Mouse (Mus musculus): ENCODE data around the gene Spg11. TPM values are rescaled to one million over a fixed set of nuclear protein-coding genes. Genes with fewer than 3 reads are reported as not detected.
"Not testable (repeated sequence)": the region's sequence is repeated elsewhere in the genome, so short reads cannot be mapped to it uniquely, and the experiment has no call there.

Spg11 gene
- total RNA-seq, 4 experiments from 2014 or later, result 10.8 to 11.7 (median 11.6) TPM

DNA sequence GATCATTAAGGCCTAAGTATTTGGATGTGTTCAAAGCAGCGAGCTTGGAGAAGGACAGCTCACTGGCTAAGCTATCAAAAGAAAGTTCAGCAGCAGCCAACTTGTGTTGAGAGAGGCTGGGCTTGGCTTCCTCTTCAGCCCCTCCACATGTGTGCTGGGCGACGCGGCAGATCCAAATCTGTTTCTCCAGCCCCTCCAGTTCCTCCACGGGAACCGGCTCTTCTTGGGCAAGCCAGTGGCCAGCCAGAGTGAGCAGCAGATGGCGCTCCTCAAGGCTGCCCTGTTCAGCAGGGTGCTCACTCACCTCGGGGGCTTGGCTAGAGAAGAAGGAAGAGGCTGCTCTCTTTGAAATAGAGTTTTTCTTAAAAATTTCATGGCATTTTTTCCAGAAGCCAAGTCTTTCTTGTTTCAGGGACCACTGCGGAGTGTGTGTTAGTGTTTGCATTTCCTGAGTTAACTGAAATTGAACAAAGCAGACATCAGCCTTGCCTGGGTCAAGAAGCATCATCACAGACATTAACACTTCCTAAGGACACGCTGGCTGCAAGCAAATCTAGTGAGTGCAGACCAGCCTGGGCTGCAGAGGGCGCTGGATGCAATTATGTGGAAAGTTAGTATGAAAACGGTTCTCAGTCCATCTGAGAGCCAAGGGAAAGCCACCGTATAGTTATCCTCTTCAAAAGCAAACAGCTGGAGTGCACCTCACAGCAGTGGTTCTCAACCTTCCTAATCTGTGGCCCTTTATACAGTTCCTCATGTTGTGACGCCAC is 52.8 kb downstream of the Spg11 start:
- no peak for DNase-seq (ENCODE audit: low spot score)

DNA sequence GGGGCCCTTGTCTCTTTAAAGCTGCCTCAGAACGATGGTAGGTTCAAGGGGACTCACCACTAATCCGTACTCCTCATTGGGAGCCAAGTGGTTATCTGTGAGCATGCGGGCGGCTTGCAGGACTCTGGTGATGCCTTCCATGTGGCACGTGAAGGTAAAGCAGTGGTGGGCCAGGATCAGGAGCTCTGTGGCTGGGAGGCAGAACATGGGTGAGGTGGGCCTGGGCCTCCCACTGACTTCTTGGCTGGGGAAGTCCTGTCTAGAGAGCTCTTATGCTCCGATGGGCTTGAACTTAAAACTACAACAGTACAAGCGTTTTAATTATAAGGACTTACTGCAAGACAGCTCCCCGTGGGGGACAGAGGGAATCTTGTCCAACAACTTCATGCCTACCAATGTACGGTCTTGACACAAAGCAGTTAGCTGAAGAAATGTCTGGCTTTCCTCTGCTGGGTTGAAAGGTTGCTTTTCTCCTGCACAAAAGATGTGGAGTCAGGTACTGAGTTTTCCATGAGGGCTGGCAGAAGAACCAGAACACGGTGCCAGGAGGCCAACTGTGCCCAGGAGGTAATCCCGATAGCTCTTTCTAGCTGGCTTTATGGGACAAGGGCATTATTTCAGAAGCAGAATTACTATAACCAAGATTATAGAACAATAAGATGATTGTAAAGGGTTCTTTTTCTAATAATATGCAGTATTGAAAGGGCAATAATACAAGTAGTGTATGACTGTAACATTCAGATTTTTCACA is 58.6 kb downstream of the Spg11 start:
- DNase-seq (ENCODE audit: low spot score), result no peak

DNA sequence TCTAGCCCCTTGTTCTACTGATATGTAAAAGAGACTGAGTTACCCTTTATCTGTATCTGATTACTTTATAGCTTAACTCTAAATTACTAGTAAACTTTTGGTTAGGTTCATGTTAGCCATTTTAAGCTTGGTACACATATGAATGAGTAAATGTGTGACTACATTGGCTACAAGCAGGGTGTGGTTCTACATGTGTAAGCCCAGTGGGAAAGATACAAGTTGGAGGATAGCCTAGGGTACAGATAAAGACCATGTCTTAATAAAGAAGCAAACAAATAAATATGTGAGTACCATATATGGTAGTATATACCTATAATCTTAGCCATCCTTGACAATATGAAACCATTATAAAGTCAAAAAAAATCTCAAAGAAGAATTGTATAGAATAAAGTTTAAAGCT is 74.3 kb downstream of the Spg11 start:
- DNase-seq (ENCODE audit: low spot score), result no peak

GRCm38 (mm10) chr2:122036064-122036463 is 82.1 kb downstream of the Spg11 start:
- DNase-seq (ENCODE audit: low spot score), result no peak

DNA sequence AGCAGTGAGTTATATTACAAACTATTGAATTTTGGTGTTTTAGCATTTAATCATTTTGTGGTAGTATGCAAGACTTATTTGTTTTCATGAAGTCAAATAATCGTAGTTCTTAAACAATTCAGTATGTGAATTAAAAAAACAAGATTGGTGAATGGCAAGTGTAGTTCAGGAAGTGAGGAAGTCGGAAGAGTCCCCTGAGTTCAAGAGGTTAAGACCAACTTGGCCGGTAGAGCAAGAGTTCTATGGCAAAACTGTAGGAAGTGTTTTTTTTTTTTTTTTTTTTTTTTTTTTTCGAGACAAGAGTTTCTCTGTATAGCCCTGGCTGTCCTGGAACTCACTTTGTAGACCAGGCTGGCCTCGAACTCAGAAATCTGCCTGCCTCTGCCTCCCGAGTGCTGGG is 86.2 kb downstream of the Spg11 start:
- DNase-seq (ENCODE audit: low spot score), result no peak

DNA sequence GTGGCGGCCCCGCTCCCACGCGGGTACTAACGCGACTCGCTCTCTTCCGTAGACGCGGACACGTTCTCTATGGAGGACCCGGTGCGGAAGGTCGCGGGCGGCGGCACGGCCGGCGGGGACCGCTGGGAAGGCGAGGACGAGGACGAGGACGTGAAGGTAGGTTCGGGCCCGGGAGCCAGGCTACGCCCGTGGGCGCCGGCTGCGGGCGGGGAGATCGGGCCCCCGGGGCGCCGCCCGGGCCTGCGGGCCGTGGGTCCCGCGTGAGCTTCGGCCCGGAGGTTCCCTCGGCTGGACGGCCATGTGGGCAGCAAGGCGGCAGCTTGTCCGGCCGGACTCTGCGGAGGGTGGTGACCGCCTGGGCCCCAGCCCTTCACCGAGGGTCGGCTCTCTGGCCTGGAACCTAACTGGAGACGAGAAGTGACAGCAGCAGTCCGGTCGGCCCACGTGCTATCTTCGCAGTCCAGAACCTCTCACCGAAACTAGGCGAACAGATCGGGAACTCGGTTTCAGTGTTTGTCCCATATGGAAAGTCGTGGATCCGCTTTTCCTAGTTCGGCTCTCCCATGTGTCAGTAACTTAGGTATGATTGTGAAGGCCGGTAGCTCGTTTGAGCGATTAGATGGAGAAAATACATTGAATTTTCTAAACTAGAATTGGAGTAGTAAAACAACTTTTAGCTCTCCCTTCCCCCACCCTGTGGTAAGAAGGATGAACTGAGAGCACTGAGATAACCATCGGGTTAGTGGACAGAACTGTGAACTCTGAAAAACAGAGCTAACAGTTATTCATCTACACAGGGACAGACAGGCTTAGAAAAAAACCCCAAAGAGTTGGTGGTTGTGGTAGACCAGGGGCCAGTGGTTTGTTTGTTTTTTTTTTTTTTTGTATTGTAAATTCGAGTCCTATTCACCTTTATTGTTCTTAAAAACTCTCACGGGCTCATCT is 89.2 kb downstream of the Spg11 start:
- DNase-seq (ENCODE audit: low spot score), result peak; percentile 29

- DNase-seq (ENCODE audit: low spot score), result peak; percentile 88
These were observed 90.1 kb downstream of the Spg11 start, which contains the start of gene Eif3j1 for GRCm38 (mm10) chr2:122027862-122028755. Eif3j1 (plus strand) TSS chr2:122028546.

DNA sequence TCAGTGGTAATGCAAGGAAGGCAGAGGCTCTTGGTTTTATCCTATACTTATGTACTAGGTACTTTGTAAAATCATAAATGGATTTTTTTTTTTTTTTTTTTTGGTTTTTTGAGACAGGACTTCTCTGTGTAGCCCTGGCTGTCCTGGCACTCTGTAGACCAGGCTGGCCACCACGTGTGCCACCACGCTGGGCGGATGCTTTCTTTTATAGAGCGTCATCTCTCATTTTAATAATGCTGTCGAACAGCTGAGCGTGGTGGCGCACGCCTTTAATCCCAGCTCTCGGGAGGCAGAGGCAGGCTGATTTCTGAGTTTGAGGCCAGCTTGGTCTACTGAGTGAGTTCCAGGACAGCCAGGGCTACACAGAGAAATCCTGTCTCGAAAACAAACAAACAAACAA is 91.1 kb downstream of the Spg11 start:
- not testable (repeated sequence) for DNase-seq (ENCODE audit: low spot score)

- DNase-seq (ENCODE audit: low spot score), result no peak
These were observed 95.9 kb downstream of the Spg11 start for GRCm38 (mm10) chr2:122022284-122022683.

- no peak for DNase-seq (ENCODE audit: low spot score)
These were observed 99.5 kb downstream of the Spg11 start for GRCm38 (mm10) chr2:122018705-122019104.

GRCm38 (mm10) chr2:122011441-122011840 is 106.7 kb downstream of the Spg11 start:
- DNase-seq (ENCODE audit: low spot score), result no peak

- no peak for DNase-seq (ENCODE audit: low spot score)
These were observed 109.4 kb downstream of the Spg11 start for GRCm38 (mm10) chr2:122008832-122009231.

Small RNAs within 50 kb of the gene (microRNA-seq; reads per million reads assigned to microRNA genes)
- not detected for gene Gm47314

Other genes starting within 250 kb of the Spg11 start
- 10 to 100 TPM in 3 of 4 experiments, 1 to 10 TPM in 1; 8.5 to 14.5 (median 11.3) TPM for gene Ctdspl2, start 162.4 kb downstream of the Spg11 start, total RNA-seq (2022)
- gene Mageb3, start 162.3 kb downstream of the Spg11 start, total RNA-seq (2022), result not detected
- 10 to 100 TPM; 22.2 to 24.9 (median 23.2) TPM for gene Eif3j1, start 89.8 kb downstream of the Spg11 start, total RNA-seq (2022)
- gene B2m, start 29.3 kb upstream of the Spg11 start, total RNA-seq (2022), result 100 to 1,000 TPM; 199 to 255 (median 220) TPM
- gene Trim69, start 42.3 kb upstream of the Spg11 start, total RNA-seq (2022), result under 1 TPM in 1 of 4 experiments, not detected in 3; 0.22 TPM
- gene Patl2, start 67.8 kb upstream of the Spg11 start, total RNA-seq (2022), result not detected
- not detected for gene Terb2, start 67.9 kb upstream of the Spg11 start, total RNA-seq (2022)
- gene Sord, start 116.4 kb upstream of the Spg11 start, total RNA-seq (2022), result 100 to 1,000 TPM; 182 to 228 (median 200) TPM
- gene Duox2, start 180.1 kb upstream of the Spg11 start, total RNA-seq (2022), result under 1 TPM; 0.46 to 0.82 (median 0.54) TPM
- under 1 TPM in 3 of 4 experiments, not detected in 1; 0.17 to 0.31 (median 0.25) TPM for gene Duoxa2, start 180.5 kb upstream of the Spg11 start, total RNA-seq (2022)
- under 1 TPM in 3 of 4 experiments, not detected in 1; 0.14 to 0.37 (median 0.34) TPM for gene Duoxa1, start 195.3 kb upstream of the Spg11 start, total RNA-seq (2022)
- under 1 TPM in 3 of 4 experiments, not detected in 1; 0.20 to 0.28 (median 0.27) TPM for gene Duox1, start 197.3 kb upstream of the Spg11 start, total RNA-seq (2022)